Mouse (Mus musculus): ENCODE data around the gene Slc6a20b. TPM values are rescaled to one million over a fixed set of nuclear protein-coding genes. Genes with fewer than 3 reads are reported as not detected.

The Slc6a20b gene
- 0.20 and 0.22 TPM in 2 replicates for polyA plus RNA-seq (2012; rRNA removed)

GRCm38 (mm10) chr9:123632281-123632680 is at the start of gene Slc6a20b:
Slc6a20b (minus strand) TSS chr9:123632565.

GRCm38 (mm10) chr9:123678327-123679105 is 46.2 kb upstream of the Slc6a20b start, which contains the start of the genes Ccr9 and Slc6a20a:
Ccr9 (plus strand) TSS chr9:123678439.
Slc6a20a (minus strand) TSS chr9:123678885.

Other genes starting within 250 kb of the Slc6a20b start
- gene Limd1, start 153.9 kb downstream of the Slc6a20b start, polyA plus RNA-seq (2012; rRNA removed) = 8.7 and 9.5 TPM in 2 replicates
- gene Sacm1l, start 102.8 kb downstream of the Slc6a20b start, polyA plus RNA-seq (2012; rRNA removed) = 11.3 and 11.7 TPM in 2 replicates
- 0.10 and 0.12 TPM in 2 replicates for gene Ccr9, start 45.9 kb upstream of the Slc6a20b start, polyA plus RNA-seq (2012; rRNA removed)
- gene Slc6a20a, start 46.3 kb upstream of the Slc6a20b start, polyA plus RNA-seq (2012; rRNA removed) = 3.0 and 3.3 TPM in 2 replicates
- 5.3 and 6.4 TPM in 2 replicates for gene Lztfl1, start 85.1 kb upstream of the Slc6a20b start, polyA plus RNA-seq (2012; rRNA removed)
- 0.08 and 0.10 TPM in 2 replicates for gene Cxcr6, start 173.9 kb upstream of the Slc6a20b start, polyA plus RNA-seq (2012; rRNA removed)
- gene Fyco1, start 219.3 kb upstream of the Slc6a20b start, polyA plus RNA-seq (2012; rRNA removed) = 2.7 and 3.5 TPM in 2 replicates
- gene Xcr1, start 229.5 kb upstream of the Slc6a20b start, polyA plus RNA-seq (2012; rRNA removed) = 0.01 TPM in 2 replicates

Data from liver, embryonic 18 days (tissue).